Mouse (Mus musculus): ENCODE results near the gene Slc26a3.

The Slc26a3 gene

GRCm38 (mm10) chr12:31513724-31514503, 123.2 kb downstream of the Slc26a3 start:
- no peak for DNase-seq (ENCODE audit: low spot score in 2 of 2)

- DNase-seq (ENCODE audit: low spot score in 2 of 2), result no peak
Observed at GRCm38 (mm10) chr12:31520119-31520518, 129.4 kb downstream of the Slc26a3 start.

DNA sequence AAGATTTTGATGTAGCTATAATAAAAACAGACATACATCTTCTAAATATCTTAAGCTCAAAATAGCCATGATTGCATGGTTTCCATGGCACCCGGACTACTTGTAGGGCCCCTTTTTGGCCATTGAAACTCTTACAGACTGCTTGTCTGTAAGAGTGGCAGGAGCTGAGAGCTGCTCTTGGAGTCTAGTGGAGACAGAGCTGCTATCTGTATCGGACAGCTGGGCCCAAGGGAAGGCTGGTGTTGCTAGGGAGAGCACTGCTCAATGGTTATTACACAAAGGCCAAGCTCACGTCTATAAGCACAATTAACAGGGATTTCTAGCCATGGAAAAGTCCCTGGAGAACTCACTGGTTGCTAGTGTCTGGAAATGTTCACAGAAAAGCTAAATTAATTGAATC, 130.7 kb downstream of the Slc26a3 start:
- no peak for DNase-seq (ENCODE audit: low spot score in 2 of 2)

Measured in urinary bladder, adult 18-20 months (tissue).